Mouse (Mus musculus) heart, adult 11 months (tissue): ENCODE measurements around the gene Alpl.

ENCODE experiments used
- DNase-seq: peaks from one replicate; pipeline ENCODE4 v3.0.0; 2022

Alpl gene

GRCm38 (mm10) chr4:137732361-137732760, 63.8 kb downstream of the Alpl start:
- DNase-seq, result no peak

- peak; percentile 84 for DNase-seq
Observed at GRCm38 (mm10) chr4:137731891-137732290, 64.3 kb downstream of the Alpl start.

DNA sequence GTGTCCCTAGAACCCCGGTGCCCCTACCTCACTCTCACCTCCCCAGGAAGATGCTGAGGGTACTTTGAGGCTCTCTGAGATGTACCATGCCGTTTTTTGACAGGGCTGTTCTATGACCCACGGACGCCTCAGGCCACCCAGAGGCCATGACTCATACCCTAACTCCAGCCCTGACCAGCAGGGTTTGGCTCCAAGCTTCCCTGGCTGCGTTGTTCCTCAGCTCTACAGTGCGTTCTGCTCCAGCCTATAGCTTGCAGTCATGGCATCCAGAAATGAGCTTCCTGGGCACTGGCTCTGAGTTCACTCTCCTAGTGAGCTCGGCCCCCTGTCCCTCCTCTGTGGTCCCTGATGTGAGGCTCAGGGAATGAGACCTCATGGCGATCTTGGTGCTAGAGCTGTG, 65.4 kb downstream of the Alpl start:
- DNase-seq, result peak; percentile 90

- peak; percentile 97 for DNase-seq
Observed at GRCm38 (mm10) chr4:137730134-137730533, 66.0 kb downstream of the Alpl start.

DNA sequence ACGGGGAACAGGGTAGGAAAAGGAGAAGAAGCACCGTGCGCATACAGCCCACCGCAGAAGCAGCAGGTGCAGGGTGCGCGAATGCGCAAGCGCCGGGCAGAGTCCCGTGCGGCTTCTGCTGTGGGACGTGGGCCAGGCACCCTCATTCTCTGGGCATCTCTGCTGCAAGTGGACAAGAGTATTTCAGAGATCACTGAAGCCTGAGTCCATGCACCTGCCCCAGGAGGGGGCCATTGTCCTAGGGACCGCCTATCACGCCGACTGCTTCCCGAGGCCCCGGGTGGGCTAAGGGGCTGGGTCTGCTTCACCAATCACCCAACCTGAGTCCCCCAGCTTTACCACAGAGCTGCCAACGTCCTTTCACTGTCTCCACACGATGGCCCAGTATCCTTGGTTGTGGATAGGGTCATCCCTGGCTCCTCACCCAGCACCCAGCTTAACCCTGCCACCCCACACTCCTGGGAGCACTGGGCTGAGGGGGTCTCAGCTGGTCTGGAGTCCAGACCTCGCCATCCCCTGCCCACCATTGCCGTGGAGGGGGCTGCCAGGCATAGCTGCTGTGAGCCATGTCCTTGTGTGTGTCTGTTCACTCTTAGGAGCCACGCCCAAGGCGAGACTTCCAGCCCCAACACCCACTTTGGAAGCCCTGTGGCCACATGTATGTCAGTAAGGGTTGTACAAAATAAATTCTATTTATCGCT, 66.9 kb downstream of the Alpl start:
- peak; percentile 86 for DNase-seq

DNA sequence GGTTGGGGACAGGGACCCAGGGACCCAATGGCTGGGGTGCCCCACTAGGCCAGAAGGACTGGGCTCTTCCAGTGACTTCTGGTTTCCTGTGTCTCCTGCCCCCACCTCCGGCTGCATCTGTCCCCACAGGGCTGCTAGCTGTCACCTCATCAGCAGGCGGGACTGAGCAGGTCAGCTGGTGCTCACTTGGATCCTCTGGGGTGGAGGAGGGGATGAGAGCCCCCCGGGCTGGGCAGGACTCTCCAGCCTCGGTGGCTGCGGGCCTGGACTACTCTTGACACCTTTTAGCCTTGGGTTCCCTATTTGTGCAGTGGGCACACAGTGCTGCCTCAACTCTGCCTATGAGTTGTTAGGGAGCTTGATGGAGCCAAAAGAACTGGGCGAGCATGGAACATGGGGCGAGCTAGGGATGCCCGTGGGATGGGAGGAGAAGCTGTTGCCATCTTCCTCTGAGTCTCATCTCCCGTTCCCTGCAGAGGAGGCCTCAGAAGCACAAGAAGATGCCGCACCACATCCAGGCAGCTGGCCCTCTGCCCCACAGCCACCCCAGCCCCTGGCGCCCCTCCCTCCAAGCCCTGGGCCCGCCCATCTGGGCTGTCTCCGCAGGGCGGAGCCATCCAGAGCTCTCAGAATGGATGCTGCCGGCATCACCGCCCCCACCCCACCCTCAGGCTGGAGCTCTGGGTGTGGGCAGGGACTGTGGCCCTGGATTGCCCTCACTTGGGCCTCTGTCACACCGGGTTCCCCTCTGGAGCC, 67.6 kb downstream of the Alpl start:
- DNase-seq, result peak; percentile 93

DNA sequence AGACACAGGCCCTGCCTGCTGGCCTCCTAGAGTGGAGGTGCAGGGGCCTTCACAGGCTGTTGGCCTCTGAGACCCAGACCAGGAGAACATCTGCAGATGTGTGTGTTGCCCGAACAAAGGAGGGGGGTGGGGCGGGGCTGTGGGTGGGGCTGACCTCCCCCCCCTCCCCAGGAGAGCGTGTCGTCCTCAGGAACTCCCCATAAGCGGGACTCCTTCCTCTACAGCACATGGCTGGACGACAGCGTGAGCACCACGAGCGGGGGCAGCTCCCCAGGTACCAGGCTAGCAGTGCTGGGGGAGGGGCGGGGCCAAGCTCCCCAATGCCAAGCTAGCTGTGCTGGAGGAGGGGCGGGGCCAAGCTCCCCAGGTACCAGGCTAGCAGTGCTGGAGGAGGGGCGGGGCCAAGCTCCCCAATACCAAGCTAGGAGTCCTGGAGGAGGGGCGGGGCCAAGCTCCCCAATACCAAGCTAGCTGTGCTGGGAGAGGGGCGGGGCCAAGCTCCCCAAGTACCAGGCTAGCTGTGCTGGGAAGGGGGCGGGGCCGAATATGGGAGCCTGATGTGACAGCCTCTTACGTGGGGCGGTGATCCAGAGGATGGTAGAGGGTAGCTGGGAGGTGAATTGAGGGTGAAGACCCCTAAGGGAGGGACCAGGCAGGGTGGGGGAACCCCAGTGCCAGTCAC, 68.5 kb downstream of the Alpl start:
- DNase-seq, result peak; percentile 92

GRCm38 (mm10) chr4:137726739-137727505, 69.3 kb downstream of the Alpl start:
- peak; percentile 92 for DNase-seq

DNA sequence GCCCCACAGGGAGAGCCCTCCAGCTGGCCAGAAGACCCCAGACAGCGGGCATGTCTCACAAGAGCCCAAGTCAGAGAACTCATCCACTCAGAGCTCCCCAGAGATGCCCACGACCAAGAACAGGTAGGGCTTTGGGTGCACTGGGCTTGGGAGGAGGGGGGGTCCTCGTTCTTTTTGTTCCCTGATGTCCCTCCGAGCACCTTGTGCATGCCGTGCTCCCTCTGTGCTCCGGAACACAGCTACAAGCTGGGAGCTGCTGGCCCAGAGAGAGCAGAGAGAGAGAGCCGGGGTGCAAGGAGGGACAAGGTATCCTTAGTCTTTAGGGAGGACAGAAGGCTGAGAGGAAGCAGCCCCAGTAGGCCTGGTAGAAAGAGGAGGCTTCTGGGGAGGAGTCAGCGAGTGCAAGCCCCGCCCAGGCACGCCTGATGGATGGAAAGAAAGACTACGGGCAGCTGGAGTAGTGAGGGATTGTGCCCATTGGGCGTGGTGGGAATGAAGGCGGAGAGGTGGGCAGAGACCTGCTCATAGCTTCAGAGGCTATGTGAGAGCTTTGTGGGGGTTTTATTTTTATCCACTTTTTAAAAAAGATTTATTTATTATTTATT, 70.5 kb downstream of the Alpl start:
- peak; percentile 92 for DNase-seq

DNA sequence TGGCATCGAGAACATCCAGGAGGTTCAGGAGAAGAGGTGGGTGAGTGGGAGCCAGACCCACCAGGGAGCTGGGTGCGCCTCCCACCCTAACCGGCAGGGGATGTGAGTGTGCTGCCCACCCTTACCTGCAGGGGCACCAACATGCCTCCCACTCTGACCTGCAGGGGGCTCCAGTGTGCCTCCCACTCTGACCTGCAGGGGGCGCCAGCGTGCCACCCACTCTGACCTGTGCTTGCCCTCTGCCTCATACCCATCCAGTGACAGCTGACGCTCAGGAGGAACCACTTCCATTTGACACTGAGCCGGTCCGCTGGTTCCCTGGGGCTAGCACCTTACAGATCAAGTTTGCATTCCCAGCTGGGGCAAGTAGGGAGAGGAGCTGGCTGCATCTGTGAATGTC, 71.4 kb downstream of the Alpl start:
- peak; percentile 97 for DNase-seq

- peak; percentile 99 for DNase-seq
Observed at GRCm38 (mm10) chr4:137724212-137724611, 72.0 kb downstream of the Alpl start.

GRCm38 (mm10) chr4:137723527-137723926, 72.7 kb downstream of the Alpl start:
- no peak for DNase-seq

- DNase-seq, result peak; percentile 95
Observed at GRCm38 (mm10) chr4:137722692-137723427, 73.3 kb downstream of the Alpl start.

- DNase-seq, result no peak
Observed at GRCm38 (mm10) chr4:137722230-137722629, 74.0 kb downstream of the Alpl start.

GRCm38 (mm10) chr4:137721563-137721962, 74.6 kb downstream of the Alpl start:
- peak; percentile 88 for DNase-seq

DNA sequence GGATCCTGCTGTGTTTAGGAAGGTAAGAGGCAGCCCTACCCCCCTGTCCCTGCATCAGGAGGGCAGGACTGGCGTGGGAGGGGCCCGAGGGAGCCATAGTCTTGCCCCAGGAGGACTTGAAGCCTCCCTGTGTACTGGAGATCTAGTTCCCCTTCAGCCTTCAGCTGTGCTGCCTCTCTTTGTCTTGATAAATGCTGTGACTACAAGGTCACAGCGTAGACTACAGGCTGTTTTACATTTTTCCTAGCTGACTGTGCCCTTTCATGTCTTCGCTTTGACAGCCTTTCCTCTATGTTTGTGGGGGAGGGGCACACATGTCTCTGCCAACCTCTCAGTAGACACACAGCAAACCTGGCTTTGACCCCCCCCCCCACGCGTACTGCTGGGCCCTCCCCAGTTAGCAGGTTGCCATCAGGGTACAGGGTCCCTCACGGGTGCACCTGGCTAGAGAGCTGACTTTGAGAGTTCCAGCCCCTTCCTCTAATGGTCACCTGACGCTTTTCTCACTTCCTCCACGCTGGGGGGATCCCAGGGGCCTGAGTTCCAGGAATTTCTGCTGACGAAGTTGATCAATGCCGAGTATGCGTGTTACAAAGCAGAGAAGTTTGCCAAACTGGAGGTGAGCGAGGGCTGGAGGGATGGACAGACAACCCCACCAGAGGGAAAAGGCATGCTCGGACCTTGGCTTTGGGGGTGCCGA, 76.7 kb downstream of the Alpl start:
- DNase-seq, result no peak

DNA sequence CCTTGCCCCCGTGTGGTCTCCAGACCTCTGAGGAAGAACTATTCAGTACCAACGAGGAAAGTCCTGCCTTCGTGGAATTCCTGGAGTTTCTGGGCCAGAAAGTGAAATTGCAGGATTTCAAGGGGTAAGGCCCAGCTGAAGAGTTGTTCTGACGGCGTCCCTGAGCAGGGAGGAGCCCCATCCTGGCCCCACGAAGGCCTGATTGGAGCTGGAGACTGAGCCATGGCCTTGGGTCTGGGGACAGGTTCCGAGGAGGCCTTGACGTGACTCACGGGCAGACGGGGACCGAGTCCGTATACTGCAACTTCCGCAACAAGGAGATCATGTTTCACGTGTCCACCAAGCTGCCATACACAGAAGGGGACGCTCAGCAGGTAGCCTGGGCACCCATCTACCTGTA, 78.5 kb downstream of the Alpl start:
- DNase-seq, result no peak

- no peak for DNase-seq
Observed at GRCm38 (mm10) chr4:137717005-137717404, 79.2 kb downstream of the Alpl start.

- no peak for DNase-seq
Observed at GRCm38 (mm10) chr4:137714020-137714624, 82.1 kb downstream of the Alpl start.

DNA sequence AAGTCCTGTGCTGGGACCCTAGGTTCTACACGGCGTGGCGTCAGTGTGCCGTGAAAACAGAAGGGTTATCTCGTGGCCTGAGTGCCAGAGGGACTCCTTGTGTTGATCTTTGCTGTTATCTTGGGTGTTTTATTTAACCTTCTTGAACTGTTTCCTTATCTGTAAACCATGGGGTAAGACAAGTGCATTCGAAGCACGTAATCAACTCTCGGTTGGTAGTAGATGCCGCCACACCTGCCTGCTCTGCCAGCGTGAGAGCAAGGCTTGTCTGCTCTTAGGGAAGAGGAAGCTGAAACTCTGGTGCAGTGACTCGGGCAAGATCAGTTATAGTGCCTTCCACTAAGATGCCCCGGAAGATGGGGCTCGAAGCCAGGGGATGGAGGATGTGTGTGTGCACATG, 83.2 kb downstream of the Alpl start:
- DNase-seq, result no peak
